ENCODE assay signal across 9 mouse cellular contexts in the genomic region with DNA sequence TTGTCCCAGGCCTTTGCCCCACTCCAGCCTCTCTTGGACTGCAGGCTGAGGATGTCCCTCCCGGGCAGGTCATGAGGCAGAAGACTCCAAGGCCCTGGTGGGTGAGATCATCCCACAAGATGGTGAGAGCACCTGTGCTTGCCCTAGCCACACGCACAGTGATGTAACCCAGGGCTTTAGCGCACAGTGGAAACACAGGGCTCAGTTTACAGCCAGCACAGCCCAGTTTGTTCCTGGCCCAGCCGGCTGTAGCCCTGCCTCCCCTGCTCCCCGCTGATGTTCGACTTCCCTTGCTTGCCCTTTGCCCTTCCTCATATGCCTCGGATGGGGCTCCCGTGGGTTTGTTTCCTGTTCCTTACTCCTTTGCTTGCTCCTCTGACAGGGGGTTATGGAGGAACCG. TPM values are rescaled to one million over a fixed set of nuclear protein-coding genes. Genes with fewer than 3 reads are reported as not detected.
A peak's percentile ranks its signal among the peaks of the same experiment; 100 is the strongest.
DNase-seq lines count a peak whose midpoint lies in the region; ATAC-seq and TF ChIP-seq lines count a peak whose summit lies in the region.
"Had no signal": no experiment of that assay in that cellular context is flagged by ENCODE, and none has a peak within 500 bp of the region (broad histone marks: within the 10 kb centered on the region; RNA-seq: fewer than 3 reads in every experiment).

No protein-coding gene starts in this region.

- no peak overlapping the region for H3K4me3 ChIP-seq in lung, embryonic 15.5 days
- H3K4me3 ChIP-seq in lung, adult 2 months (replicated peaks; ENCODE audit: extremely low read depth, low read depth, low read length), result no peak overlapping the region
- H3K4me3 ChIP-seq in limb, embryonic 13.5 days, result no peak overlapping the region
- H3K4me3 ChIP-seq: hindbrain, embryonic 13.5 days had no signal

- ATAC-seq in lung, embryonic 15.5 days (ENCODE audit: borderline replicate concordance, extremely low read depth, low FRiP score, low TSS enrichment), result peak; percentile 13; the same call in 1 of the 2 replicates
- peak; percentile 66; the same call in 1 of the 2 replicates for ATAC-seq in limb, embryonic 13.5 days (ENCODE audit: low FRiP score, low read depth)

- DNase-seq in lung, adult 2 months, result no peak
- peak; percentile 55 for DNase-seq in embryo, embryonic 11 days
- peak; percentile 61 for DNase-seq in thymus, postnatal 0 days (ENCODE audit: low spot score)
- no peak for DNase-seq in adrenal gland, adult (ENCODE audit: inconsistent age in 2 of 2, low spot score in 1 of 2)
- DNase-seq in frontal cortex, postnatal 36 days (ENCODE audit: low spot score in 2 of 2), result no peak
- no peak for DNase-seq in spleen, adult 12 weeks (ENCODE audit: low spot score)

- TF ChIP-seq POLR2A in lung, adult 2 months (IDR thresholded peaks at IDR 0.05; ENCODE audit: borderline replicate concordance, extremely low read depth, low read depth, low read length), result no peak

- no peaks in the 10 kb centered on the region for H3K9me3 ChIP-seq in lung, embryonic 15.5 days
- H3K9me3 ChIP-seq in limb, embryonic 13.5 days, result no peaks in the 10 kb centered on the region
- H3K9me3 ChIP-seq: hindbrain, embryonic 13.5 days had no signal

- H3K9ac ChIP-seq in lung, embryonic 15.5 days, result no peak overlapping the region
- H3K9ac ChIP-seq in limb, embryonic 13.5 days, result no peak overlapping the region
- H3K9ac ChIP-seq: hindbrain, embryonic 13.5 days had no signal

- H3K27ac ChIP-seq in lung, embryonic 15.5 days, result peak overlapping the region; percentile 72
- H3K27ac ChIP-seq in limb, embryonic 13.5 days, result no peak overlapping the region
- H3K27ac ChIP-seq: hindbrain, embryonic 13.5 days had no signal

- 30% methylated on average over 9 of the region's 9 CpGs for WGBS in lung, embryonic 15.5 days
- 34% methylated on average over 9 of the region's 9 CpGs for WGBS in lung, adult 2 months
- 44% methylated on average over 9 of the region's 9 CpGs for WGBS in limb, embryonic 13.5 days

- no peaks in the 10 kb centered on the region for H3K36me3 ChIP-seq in lung, embryonic 15.5 days
- no peaks in the 10 kb centered on the region for H3K36me3 ChIP-seq in limb, embryonic 13.5 days
- H3K36me3 ChIP-seq: hindbrain, embryonic 13.5 days had no signal

- H3K27me3 ChIP-seq in lung, embryonic 15.5 days, result no peaks in the 10 kb centered on the region
- no peaks in the 10 kb centered on the region for H3K27me3 ChIP-seq in limb, embryonic 13.5 days

- TF ChIP-seq CTCF in lung, adult 2 months (IDR thresholded peaks at IDR 0.05; ENCODE audit: insufficient read depth, low read length), result no peak

- H3K4me1 ChIP-seq in lung, embryonic 15.5 days, result peaks cover 42% of the 10 kb centered on the region
- peaks cover 6% of the 10 kb centered on the region for H3K4me1 ChIP-seq in lung, adult 2 months (ENCODE audit: control insufficient read depth, insufficient read depth, low read length)
- peaks cover 16% of the 10 kb centered on the region for H3K4me1 ChIP-seq in limb, embryonic 13.5 days
- H3K4me1 ChIP-seq: hindbrain, embryonic 13.5 days had no signal

- no peak overlapping the region for H3K4me2 ChIP-seq in lung, embryonic 15.5 days
- H3K4me2 ChIP-seq in limb, embryonic 13.5 days (replicated peaks), result no peak overlapping the region
- H3K4me2 ChIP-seq: hindbrain, embryonic 13.5 days had no signal

RNA-seq across cellular contexts. Expression of a gene that starts 17.1 kb away (rescaled TPM):
- polyA plus RNA-seq in lung, embryonic 15.5 days (2015; fragmentation: Nextera tagmentation; extraction: Ambion mirVana), result 0.84 and 1.2 TPM in 2 replicates
- polyA plus RNA-seq in lung, adult 2 months (2012; rRNA removed), result 0.55 and 2.2 TPM in 2 replicates
- 2.3 and 2.4 TPM in 2 replicates for polyA plus RNA-seq in limb, embryonic 13.5 days (2015; fragmentation: Nextera tagmentation; extraction: Ambion mirVana)
- polyA plus RNA-seq in thymus, postnatal 0 days (2015; fragmentation: Nextera tagmentation; extraction: Ambion mirVana), result 0.33 and 0.47 TPM in 2 replicates

RNA-seq across cellular contexts. Expression of a gene that starts 40.1 kb away (rescaled TPM):
- polyA plus RNA-seq in lung, embryonic 15.5 days (2015; fragmentation: Nextera tagmentation; extraction: Ambion mirVana), result 0.10 TPM in 1 of 2 replicates, not detected in the other
- 0.07 and 0.17 TPM in 2 replicates for polyA plus RNA-seq in lung, adult 2 months (2012; rRNA removed)
- polyA plus RNA-seq in limb, embryonic 13.5 days (2015; fragmentation: Nextera tagmentation; extraction: Ambion mirVana), result 0.06 and 0.13 TPM in 2 replicates
- 0.24 and 0.49 TPM in 2 replicates for polyA plus RNA-seq in thymus, postnatal 0 days (2015; fragmentation: Nextera tagmentation; extraction: Ambion mirVana)
- polyA plus RNA-seq: hindbrain, embryonic 13.5 days had no signal

Comparison
In these comparisons a context has a peak if more than half of its experiments do, and no peak if none do; other contexts are left out.
1. DNase-seq: peak in embryo, embryonic 11 days (single experiment) and thymus, postnatal 0 days (single experiment); none in lung, adult 2 months (single experiment), adrenal gland, adult (0 of 2), frontal cortex, postnatal 36 days (0 of 2) and spleen, adult 12 weeks (single experiment).